Mouse (Mus musculus) hindbrain, embryonic 15.5 days (tissue): ENCODE results near the gene Acin1. TPM values are rescaled to one million over a fixed set of nuclear protein-coding genes. Genes with fewer than 3 reads are reported as not detected.

Experiments
- ATAC-seq: fragments of 200-750 bp; cut with Nextera tagmentation; 2 replicates; pipeline ENCODE4 v1.8.0; 2017; ENCODE audit warnings: low read depth, moderate number of reproducible peaks, moderate TSS enrichment; ENCODE audit not compliant: low FRiP score
- H3K27ac ChIP-seq: fragments of 300-500 bp; sonication (generic); replicated peaks from 2 replicates; pipeline ENCODE4 v1.5.1; 2015; ENCODE audit warnings: mild to moderate bottlenecking, inconsistent platforms
- H3K27me3 ChIP-seq: fragments of 300-500 bp; sonication (generic); 2 replicates; pipeline ENCODE4 v1.6.1; 2015; ENCODE audit warnings: control low read depth, inconsistent platforms
- H3K36me3 ChIP-seq: fragments of 300-500 bp; sonication (generic); 2 replicates; pipeline ENCODE4 v1.6.1; 2015; ENCODE audit warnings: control low read depth, inconsistent platforms
- H3K4me1 ChIP-seq: fragments of 300-500 bp; sonication (generic); replicated peaks from 2 replicates; pipeline ENCODE4 v1.6.1; 2015; ENCODE audit warnings: control low read depth, inconsistent platforms
- H3K4me2 ChIP-seq: fragments of 300-500 bp; sonication (generic); 2 replicates; pipeline ENCODE4 v1.6.1; 2015; ENCODE audit warnings: moderate library complexity, mild to moderate bottlenecking, inconsistent platforms
- H3K4me3 ChIP-seq: fragments of 300-500 bp; sonication (generic); 2 replicates; pipeline ENCODE4 v1.5.1; 2015; ENCODE audit warnings: mild to moderate bottlenecking, inconsistent platforms
- H3K9ac ChIP-seq: fragments of 300-500 bp; sonication (generic); 2 replicates; pipeline ENCODE4 v1.6.1; 2015; ENCODE audit warnings: inconsistent platforms
- H3K9me3 ChIP-seq: fragments of 300-500 bp; sonication (generic); 2 replicates; pipeline ENCODE4 v1.6.1; 2016; ENCODE audit warnings: control low read depth, inconsistent platforms
- WGBS: fragments of 180-500 bp; shearing (Covaris S2); methylation state at CpG from one replicate; pipeline ENCODE4 v1.1.7; 2015; 5-methylcytosine and 5-hydroxymethylcytosine counted together
- polyA plus RNA-seq: library from polyadenylated mRNA; unstranded; fragments of >200 nt; fragmentation: Nextera tagmentation; extraction: Ambion mirVana; gene quantifications from 2 replicates; pipeline ENCODE4 v1.2.1, GENCODE M21; 2015

The Acin1 gene
- polyA plus RNA-seq, 1 experiment from 2014 or later: 124 TPM

GRCm38 (mm10) chr14:54714617-54715081 is 27.9 kb upstream of the Acin1 start:
- peak; percentile 71 for ATAC-seq
- no peaks in the 10 kb centered on the region for H3K36me3 ChIP-seq
- WGBS: 3% methylated on average over 15 of the region's 15 CpGs

GRCm38 (mm10) chr14:54714121-54714520 is 27.4 kb upstream of the Acin1 start:
- Histone ChIP-seq H3K9me3 (no peaks in the 10 kb centered on the region), H3K27me3 (no peaks in the 10 kb centered on the region), H3K36me3 (no peaks in the 10 kb centered on the region), H3K27ac (peak overlapping the region; percentile 77), H3K4me2 (peak overlapping the region; percentile 86), H3K9ac (peak overlapping the region; percentile 38), H3K4me1 (peaks cover 13% of the 10 kb centered on the region), H3K4me3 (peak overlapping the region; percentile 43)
- WGBS: under 1% methylated on average over 13 of the region's 13 CpGs
- peak; percentile 76 for ATAC-seq

More at GRCm38 (mm10) chr14:54714617-54715081, 27.9 kb upstream of the Acin1 start:
- Histone ChIP-seq H3K9ac (peak overlapping the region; percentile 38), H3K27ac (peak overlapping the region; percentile 77), H3K4me2 (peak overlapping the region; percentile 86), H3K27me3 (no peaks in the 10 kb centered on the region), H3K4me1 (peaks cover 13% of the 10 kb centered on the region), H3K9me3 (no peaks in the 10 kb centered on the region), H3K4me3 (peak overlapping the region; percentile 43)

- no peak overlapping the region for H3K9ac ChIP-seq
- H3K4me3 ChIP-seq: no peak overlapping the region
- H3K9me3 ChIP-seq: no peaks in the 10 kb centered on the region
- no peak for ATAC-seq
- no peaks in the 10 kb centered on the region for H3K36me3 ChIP-seq
- 0 out of 2 replicates have a peak overlapping the region, but pooled peaks have one; percentile 11 for H3K27ac ChIP-seq
- peaks cover 13% of the 10 kb centered on the region for H3K4me1 ChIP-seq
- 69% methylated on average over 8 of the region's 8 CpGs for WGBS
- H3K27me3 ChIP-seq: no peaks in the 10 kb centered on the region
- H3K4me2 ChIP-seq: no peak overlapping the region
These were observed 26.1 kb upstream of the Acin1 start for GRCm38 (mm10) chr14:54712861-54713260.

GRCm38 (mm10) chr14:54712074-54712473 is 25.3 kb upstream of the Acin1 start, which contains the start of gene Cebpe:
Cebpe (minus strand) TSS chr14:54712174.
- Histone ChIP-seq H3K4me1 (peaks cover 13% of the 10 kb centered on the region), H3K4me2 (no peak within 1 kb of the TSS), H3K9ac (no peak within 1 kb of the TSS), H3K27ac (0 out of 2 replicates have a peak within 1 kb of the TSS, but pooled peaks have one; percentile 11), H3K36me3 (no peaks in the 10 kb centered on the region), H3K9me3 (no peaks in the 10 kb centered on the region), H3K4me3 (no peak within 1 kb of the TSS), H3K27me3 (no peaks in the 10 kb centered on the region)
- WGBS: 87% methylated on average over 7 of the region's 7 CpGs
- no peak for ATAC-seq

GRCm38 (mm10) chr14:54709054-54709453 is 22.3 kb upstream of the Acin1 start:
- Histone ChIP-seq H3K9me3 (no peaks in the 10 kb centered on the region), H3K4me1 (peaks cover 2% of the 10 kb centered on the region; the same call in 1 of the 2 replicates), H3K27me3 (no peaks in the 10 kb centered on the region), H3K4me3 (no peak overlapping the region), H3K36me3 (no peaks in the 10 kb centered on the region), H3K9ac (no peak overlapping the region), H3K27ac (no peak overlapping the region), H3K4me2 (no peak overlapping the region)
- WGBS: 90% methylated on average over 9 of the region's 9 CpGs
- no peak for ATAC-seq

- Histone ChIP-seq H3K9me3 (no peaks in the 10 kb centered on the region), H3K4me2 (no peak overlapping the region), H3K9ac (no peak overlapping the region), H3K4me1 (no peaks in the 10 kb centered on the region), H3K27me3 (no peaks in the 10 kb centered on the region), H3K4me3 (no peak overlapping the region), H3K27ac (no peak overlapping the region), H3K36me3 (no peaks in the 10 kb centered on the region)
- no peak for ATAC-seq
- WGBS: 55% methylated on average over 17 of the region's 17 CpGs
These were observed 20.0 kb upstream of the Acin1 start for GRCm38 (mm10) chr14:54706589-54707320.

GRCm38 (mm10) chr14:54705844-54706243 is 19.1 kb upstream of the Acin1 start:
- Histone ChIP-seq H3K4me2 (no peak overlapping the region), H3K9ac (no peak overlapping the region), H3K27me3 (no peaks in the 10 kb centered on the region), H3K4me3 (no peak overlapping the region), H3K9me3 (no peaks in the 10 kb centered on the region), H3K36me3 (no peaks in the 10 kb centered on the region), H3K4me1 (no peaks in the 10 kb centered on the region), H3K27ac (no peak overlapping the region)
- 58% methylated on average over 5 of the region's 5 CpGs for WGBS
- ATAC-seq: no peak

GRCm38 (mm10) chr14:54703207-54703606 is 16.5 kb upstream of the Acin1 start:
- Histone ChIP-seq H3K27ac (no peak overlapping the region), H3K27me3 (no peaks in the 10 kb centered on the region), H3K36me3 (no peaks in the 10 kb centered on the region), H3K4me1 (no peaks in the 10 kb centered on the region), H3K9me3 (no peaks in the 10 kb centered on the region), H3K4me3 (no peak overlapping the region), H3K4me2 (no peak overlapping the region), H3K9ac (no peak overlapping the region)
- no peak for ATAC-seq
- 72% methylated on average over 10 of the region's 10 CpGs for WGBS

- H3K4me2 ChIP-seq: no peak overlapping the region
- no peaks in the 10 kb centered on the region for H3K27me3 ChIP-seq
- H3K27ac ChIP-seq: no peak overlapping the region
- H3K4me1 ChIP-seq: no peaks in the 10 kb centered on the region
- H3K9ac ChIP-seq: no peak overlapping the region
- ATAC-seq: no peak
- H3K36me3 ChIP-seq: no peaks in the 10 kb centered on the region
- H3K4me3 ChIP-seq: no peak overlapping the region
- WGBS: 12% methylated on average over 6 of the region's 6 CpGs
- no peaks in the 10 kb centered on the region for H3K9me3 ChIP-seq
These were observed 14.6 kb upstream of the Acin1 start for GRCm38 (mm10) chr14:54701298-54701697.

- no peaks in the 10 kb centered on the region for H3K36me3 ChIP-seq
- H3K27ac ChIP-seq: no peak overlapping the region
- H3K27me3 ChIP-seq: no peaks in the 10 kb centered on the region
- no peak overlapping the region for H3K4me3 ChIP-seq
- no peak overlapping the region for H3K9ac ChIP-seq
- no peaks in the 10 kb centered on the region for H3K4me1 ChIP-seq
- no peak for ATAC-seq
- no peaks in the 10 kb centered on the region for H3K9me3 ChIP-seq
- no peak overlapping the region for H3K4me2 ChIP-seq
- WGBS: 63% methylated on average over 3 of the region's 3 CpGs
These were observed 12.9 kb upstream of the Acin1 start for GRCm38 (mm10) chr14:54699586-54699985.

- H3K9ac ChIP-seq: no peak within 1 kb of the TSS
- H3K9me3 ChIP-seq: no peaks in the 10 kb centered on the region
- H3K36me3 ChIP-seq: no peaks in the 10 kb centered on the region
- no peak within 1 kb of the TSS for H3K4me2 ChIP-seq
- no peak within 1 kb of the TSS for H3K4me3 ChIP-seq
- 61% methylated on average over 3 of the region's 4 CpGs for WGBS
- no peak within 1 kb of the TSS for H3K27ac ChIP-seq
- no peak for ATAC-seq
- no peaks in the 10 kb centered on the region for H3K4me1 ChIP-seq
- H3K27me3 ChIP-seq: no peaks in the 10 kb centered on the region
These were observed 12.0 kb upstream of the Acin1 start, which contains the start of gene Gm29776 for GRCm38 (mm10) chr14:54698733-54699132. Gm29776 (minus strand) TSS chr14:54698833.

- ATAC-seq: no peak
- Histone ChIP-seq H3K4me3 (no peak overlapping the region), H3K9ac (no peak overlapping the region), H3K9me3 (no peaks in the 10 kb centered on the region), H3K27ac (no peak overlapping the region), H3K4me1 (no peaks in the 10 kb centered on the region), H3K4me2 (no peak overlapping the region), H3K36me3 (peaks cover 10% of the 10 kb centered on the region), H3K27me3 (no peaks in the 10 kb centered on the region)
- WGBS: 94% methylated on average over 4 of the region's 4 CpGs
These were observed 10.0 kb upstream of the Acin1 start for GRCm38 (mm10) chr14:54696752-54697151.
